In genomic region chr7:45127700-45128224, GRCm38 (mm10) we compare ENCODE assay signal across 8 mouse cellular contexts. TPM values are rescaled to one million over a fixed set of nuclear protein-coding genes. Genes with fewer than 3 reads are reported as not detected.
DNase-seq lines count a peak whose midpoint lies in the region; ATAC-seq and TF ChIP-seq lines count a peak whose summit lies in the region.

No protein-coding gene starts in this region.

- peaks cover 10% of the 10 kb centered on the region for H3K36me3 ChIP-seq in heart, adult 2 months (ENCODE audit: control insufficient read depth, insufficient read depth, low read length)
- H3K36me3 ChIP-seq in limb, embryonic 15.5 days: peaks cover 31% of the 10 kb centered on the region
- peaks cover 11% of the 10 kb centered on the region for H3K36me3 ChIP-seq in stomach, postnatal 0 days (ENCODE audit: control insufficient read depth, insufficient read depth, low read length)

- intact Hi-C loops in heart, adult 2 months (cut with DNase I): no loop called here
- intact Hi-C loops in heart, postnatal 25 days (cut with DNase I): loop anchor here (5.0 kb wide), 1 partner anchor 140 kb away; the partner anchor contains the start of gene Prmt1
- intact Hi-C loops in left cerebral cortex, postnatal 36 days (cut with DNase I): loop anchor here (1.0 kb wide), 1 partner anchor 27 kb away; the partner anchor contains the start of genes Aldh16a1 and Pih1d1

- H3K4me2 ChIP-seq in limb, embryonic 15.5 days: peak overlapping the region; percentile 69
- H3K4me2 ChIP-seq in stomach, postnatal 0 days (replicated peaks; ENCODE audit: low read depth): peak overlapping the region; percentile 82

- no peaks in the 10 kb centered on the region for H3K9me3 ChIP-seq in limb, embryonic 15.5 days
- H3K9me3 ChIP-seq in stomach, postnatal 0 days (ENCODE audit: control insufficient read depth, low read length): no peaks in the 10 kb centered on the region

- H3K27me3 ChIP-seq in heart, adult 2 months (ENCODE audit: control insufficient read depth, insufficient read depth, low read length): no peaks in the 10 kb centered on the region
- no peaks in the 10 kb centered on the region for H3K27me3 ChIP-seq in limb, embryonic 15.5 days
- no peaks in the 10 kb centered on the region for H3K27me3 ChIP-seq in stomach, postnatal 0 days (ENCODE audit: control insufficient read depth, insufficient read depth, low read length)

- no peak for TF ChIP-seq EP300 in heart, adult 2 months (IDR thresholded peaks at IDR 0.05; ENCODE audit: insufficient read depth, low read depth, low read length)
- no peak for TF ChIP-seq EP300 in stomach, postnatal 0 days (optimal IDR thresholded peaks at IDR 0.05)

- DNase-seq in heart, adult 2 months: no peak
- DNase-seq in heart, postnatal 25 days (ENCODE audit: low spot score): no peak
- peak; percentile 17 for DNase-seq in thymus, postnatal 25 days
- DNase-seq in thymus, postnatal 10 days (ENCODE audit: low spot score in 2 of 2): no peak
- no peak for DNase-seq in stomach, postnatal 0 days (ENCODE audit: low spot score)
- no peak for DNase-seq in embryo, embryonic 9.5 days (ENCODE audit: extremely low spot score)
- DNase-seq in left cerebral cortex, postnatal 36 days (ENCODE audit: low spot score in 2 of 2): no peak

- H3K4me3 ChIP-seq in heart, adult 2 months: peak overlapping the region; percentile 92
- H3K4me3 ChIP-seq in limb, embryonic 15.5 days: peak overlapping the region; percentile 90
- H3K4me3 ChIP-seq in stomach, postnatal 0 days (ENCODE audit: low read depth, low read length): peak overlapping the region; percentile 99

- no peak for ATAC-seq in limb, embryonic 15.5 days (ENCODE audit: insufficient number of reproducible peaks, low FRiP score, low TSS enrichment, low read depth)
- no peak for ATAC-seq in stomach, postnatal 0 days (ENCODE audit: low FRiP score, low TSS enrichment)

- H3K9ac ChIP-seq in heart, adult 2 months (ENCODE audit: low read depth, low read length): peak overlapping the region; percentile 95
- peak overlapping the region; percentile 96 for H3K9ac ChIP-seq in limb, embryonic 15.5 days
- peak overlapping the region; percentile 98 for H3K9ac ChIP-seq in stomach, postnatal 0 days (ENCODE audit: low read length)

- no peak for TF ChIP-seq CTCF in heart, adult 2 months (IDR thresholded peaks at IDR 0.05)
- no peak for TF ChIP-seq CTCF in stomach, postnatal 0 days (IDR thresholded peaks at IDR 0.05; ENCODE audit: low read depth)

- peaks cover 5% of the 10 kb centered on the region for H3K4me1 ChIP-seq in heart, adult 2 months (ENCODE audit: control insufficient read depth, insufficient read depth, low read length)
- peaks cover 45% of the 10 kb centered on the region for H3K4me1 ChIP-seq in limb, embryonic 15.5 days
- 0 out of 2 replicates have a peak, but pooled peaks cover 5% of the 10 kb centered on the region for H3K4me1 ChIP-seq in stomach, postnatal 0 days (replicated peaks; ENCODE audit: control insufficient read depth, insufficient read depth)

- no peak for TF ChIP-seq POLR2A in heart, adult 2 months (IDR thresholded peaks at IDR 0.05; ENCODE audit: insufficient read depth, low read depth, low read length)

- H3K27ac ChIP-seq in heart, adult 2 months: peak overlapping the region; percentile 97
- peak overlapping the region; percentile 91 for H3K27ac ChIP-seq in limb, embryonic 15.5 days
- H3K27ac ChIP-seq in stomach, postnatal 0 days (replicated peaks): peak overlapping the region; percentile 92

- WGBS in heart, adult 2 months: under 1% methylated on average over 6 of the region's 6 CpGs
- WGBS in limb, embryonic 15.5 days: 1% methylated on average over 6 of the region's 6 CpGs
- 0% methylated on average over 6 of the region's 6 CpGs for WGBS in stomach, postnatal 0 days

- no peaks in the 10 kb centered on the region; the same call in 1 of the 2 replicates for H3K79me2 ChIP-seq in heart, adult 2 months (replicated peaks; ENCODE audit: control insufficient read depth, insufficient read depth, low read length)

RNA-seq across cellular contexts. Expression of gene Rpl13a, which starts 0.8 kb away (rescaled TPM):
- total RNA-seq in heart, adult 2 months (2021): 100 to 1,000 TPM; 561 to 659 TPM
- polyA plus RNA-seq in heart, adult 2 months (2012; rRNA removed): 915 and 1,061 TPM in 2 replicates
- 100 to 1,000 TPM; 613 to 620 TPM for total RNA-seq in heart, postnatal 25 days (2021)
- polyA plus RNA-seq in limb, embryonic 15.5 days (2015; fragmentation: Nextera tagmentation; extraction: Ambion mirVana): 1,220 and 1,390 TPM in 2 replicates
- polyA plus RNA-seq in stomach, postnatal 0 days (2015; fragmentation: Nextera tagmentation; extraction: Ambion mirVana): 1,442 and 1,485 TPM in 2 replicates
- total RNA-seq in left cerebral cortex, postnatal 36 days (2021): 100 to 1,000 TPM; 614 to 796 TPM

RNA-seq across cellular contexts. Expression of gene Rps11, which starts 3.5 kb away (rescaled TPM):
- total RNA-seq in heart, adult 2 months (2021): 100 to 1,000 TPM; 534 to 613 TPM
- 186 and 258 TPM in 2 replicates for polyA plus RNA-seq in heart, adult 2 months (2012; rRNA removed)
- 100 to 1,000 TPM; 517 to 569 TPM for total RNA-seq in heart, postnatal 25 days (2021)
- polyA plus RNA-seq in limb, embryonic 15.5 days (2015; fragmentation: Nextera tagmentation; extraction: Ambion mirVana): 1,215 and 1,484 TPM in 2 replicates
- polyA plus RNA-seq in stomach, postnatal 0 days (2015; fragmentation: Nextera tagmentation; extraction: Ambion mirVana): 1,142 and 1,191 TPM in 2 replicates
- total RNA-seq in left cerebral cortex, postnatal 36 days (2021): 100 to 1,000 TPM; 405 to 466 TPM

RNA-seq across cellular contexts. Expression of gene Gm45713, which starts 8.3 kb away (rescaled TPM):
- total RNA-seq in heart, adult 2 months (2021): under 1 TPM in 1 of 2 experiments, not detected in 1; 0.80 TPM
- polyA plus RNA-seq in heart, adult 2 months (2012; rRNA removed): 4.5 and 4.6 TPM in 2 replicates
- total RNA-seq in heart, postnatal 25 days (2021): not detected
- polyA plus RNA-seq in limb, embryonic 15.5 days (2015; fragmentation: Nextera tagmentation; extraction: Ambion mirVana): 0.65 TPM in 1 of 2 replicates, not detected in the other
- polyA plus RNA-seq in stomach, postnatal 0 days (2015; fragmentation: Nextera tagmentation; extraction: Ambion mirVana): 0.17 and 1.1 TPM in 2 replicates
- not detected for total RNA-seq in left cerebral cortex, postnatal 36 days (2021)

RNA-seq across cellular contexts. Expression of gene Flt3l, which starts 8.5 kb away (rescaled TPM):
- total RNA-seq in heart, adult 2 months (2021): 1 to 10 TPM; 5.5 to 6.4 TPM
- polyA plus RNA-seq in heart, adult 2 months (2012; rRNA removed): 47.4 and 59.1 TPM in 2 replicates
- 10 to 100 TPM in 1 of 2 experiments, 1 to 10 TPM in 1; 5.3 to 15.0 TPM for total RNA-seq in heart, postnatal 25 days (2021)
- 2.1 and 2.7 TPM in 2 replicates for polyA plus RNA-seq in limb, embryonic 15.5 days (2015; fragmentation: Nextera tagmentation; extraction: Ambion mirVana)
- polyA plus RNA-seq in stomach, postnatal 0 days (2015; fragmentation: Nextera tagmentation; extraction: Ambion mirVana): 2.2 and 2.3 TPM in 2 replicates
- total RNA-seq in left cerebral cortex, postnatal 36 days (2021): 1 to 10 TPM; 3.7 to 6.1 TPM

RNA-seq across cellular contexts. Expression of gene Fcgrt, which starts 24.1 kb away (rescaled TPM):
- total RNA-seq in heart, adult 2 months (2021): 10 to 100 TPM; 60.3 to 67.5 TPM
- 82.8 and 100 TPM in 2 replicates for polyA plus RNA-seq in heart, adult 2 months (2012; rRNA removed)
- 10 to 100 TPM; 66.1 to 71.7 TPM for total RNA-seq in heart, postnatal 25 days (2021)
- polyA plus RNA-seq in limb, embryonic 15.5 days (2015; fragmentation: Nextera tagmentation; extraction: Ambion mirVana): 99.7 and 121 TPM in 2 replicates
- 76.1 and 76.9 TPM in 2 replicates for polyA plus RNA-seq in stomach, postnatal 0 days (2015; fragmentation: Nextera tagmentation; extraction: Ambion mirVana)
- 10 to 100 TPM; 22.3 to 22.7 TPM for total RNA-seq in left cerebral cortex, postnatal 36 days (2021)
